Mouse (Mus musculus): ENCODE measurements at regions not wholly inside any gene's neighbourhood (a gene's known extent, or its start where the extent isn't known, plus 50 kb on each side); places are given as distances from the start of the nearest gene placed in this dataset.

- TF ChIP-seq CTCF (IDR thresholded peaks at IDR 0.05; ENCODE audit: control insufficient read depth, insufficient read depth, low read length) = no peak
- TF ChIP-seq POLR2A (IDR thresholded peaks at IDR 0.05; ENCODE audit: borderline replicate concordance, control insufficient read depth, low read depth, low read length) = no peak
These were observed 117.9 kb upstream of the Sesn3 start for GRCm38 (mm10) chr9:14156967-14157366.
